22 mouse cellular contexts compared by ENCODE assay signal in the genomic region with DNA sequence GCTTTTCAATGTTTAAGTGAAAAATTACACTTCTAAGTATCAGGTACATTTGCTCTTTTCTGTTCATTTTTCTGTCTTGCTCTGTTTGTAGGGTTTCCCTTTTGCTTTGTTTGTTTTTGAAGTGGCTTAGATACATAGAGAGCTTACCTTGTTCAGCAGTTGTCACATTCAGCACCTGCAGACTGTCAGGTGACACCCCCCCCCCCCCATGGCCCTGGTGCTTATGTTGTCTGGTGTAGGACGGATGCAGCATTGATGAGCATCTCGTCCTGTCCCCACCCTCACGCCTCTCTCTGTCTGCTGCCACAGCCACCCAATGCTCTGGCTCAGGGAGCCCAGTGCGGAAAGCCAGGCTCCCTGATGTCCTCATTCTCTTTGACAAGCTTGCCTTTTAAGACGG.
"Had no signal": no experiment of that assay in that cellular context is flagged by ENCODE, and none has a peak within 500 bp of the region (broad histone marks: within the 10 kb centered on the region; RNA-seq: fewer than 3 reads in every experiment).

No protein-coding gene starts in this region.

- H3K9me3 ChIP-seq: hindbrain, embryonic 10.5 days; hindbrain, embryonic 12.5 days; intestine, embryonic 15.5 days; limb, embryonic 13.5 days; limb, embryonic 15.5 days; liver, embryonic 12.5 days had no signal

- H3K27ac ChIP-seq: heart, adult 2 months; hindbrain, embryonic 10.5 days; hindbrain, embryonic 12.5 days; hindbrain, embryonic 14.5 days; intestine, embryonic 15.5 days; limb, embryonic 13.5 days; limb, embryonic 15.5 days; liver, embryonic 12.5 days; liver, embryonic 14.5 days had no signal

- ATAC-seq: hindbrain, embryonic 16.5 days; inflammation-experienced regulatory T-cells, adult 6 months; intestine, embryonic 15.5 days; intestine, postnatal 0 days; liver, embryonic 12.5 days had no signal

- H3K36me3 ChIP-seq: hindbrain, embryonic 10.5 days; hindbrain, embryonic 12.5 days; intestine, embryonic 15.5 days had no signal

- H3K4me3 ChIP-seq: heart, adult 2 months; hindbrain, embryonic 10.5 days; hindbrain, embryonic 12.5 days; intestine, embryonic 15.5 days; limb, embryonic 13.5 days; limb, embryonic 15.5 days; liver, embryonic 12.5 days had no signal

- H3K27me3 ChIP-seq: hindbrain, embryonic 12.5 days; intestine, embryonic 15.5 days; limb, embryonic 13.5 days; limb, embryonic 15.5 days; liver, embryonic 12.5 days had no signal

- DNase-seq: gastrocnemius, postnatal 14 days; heart, adult 2 months; heart, postnatal 10 days; heart, postnatal 4 days; kidney, adult 18-20 months; kidney, adult 8-10 months; kidney, postnatal 10 days; kidney, postnatal 36 days; layer of hippocampus, adult 9-11 months; layer of hippocampus, postnatal 36 days; left cerebral cortex, postnatal 4 days had no signal
